Mouse (Mus musculus) ovary, adult 18-20 months (tissue): Measurements from ENCODE around the gene Ugt1a7c.

Experiments used
- DNase-seq: peaks from one replicate; pipeline ENCODE4 v3.0.0; 2022; ENCODE audit warnings: low spot score, mixed read lengths

Gene Ugt1a7c

DNA sequence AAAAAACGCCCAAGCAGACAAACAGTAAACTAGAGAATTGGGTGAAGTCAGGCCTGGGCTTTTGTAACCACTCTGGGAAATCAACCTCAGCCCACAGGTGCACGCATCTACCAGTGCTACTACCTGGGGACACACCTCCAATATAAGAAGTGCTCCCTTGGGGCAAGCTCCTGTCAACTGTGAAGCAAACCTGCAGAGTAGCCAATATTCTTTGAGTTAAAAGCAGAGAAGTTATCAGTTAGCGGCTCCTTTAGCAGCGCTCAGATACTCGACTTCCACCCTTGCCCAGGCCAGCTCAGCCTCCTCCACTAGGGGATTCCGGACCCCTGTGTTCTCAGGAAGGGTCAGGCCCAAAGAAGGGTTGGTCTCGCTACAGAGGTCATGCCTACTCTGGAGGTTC is 166.8 kb downstream of the Ugt1a7c start:
- DNase-seq, result no peak

GRCm38 (mm10) chr1:88262255-88262654 is 167.4 kb downstream of the Ugt1a7c start:
- peak; percentile 92 for DNase-seq

DNA sequence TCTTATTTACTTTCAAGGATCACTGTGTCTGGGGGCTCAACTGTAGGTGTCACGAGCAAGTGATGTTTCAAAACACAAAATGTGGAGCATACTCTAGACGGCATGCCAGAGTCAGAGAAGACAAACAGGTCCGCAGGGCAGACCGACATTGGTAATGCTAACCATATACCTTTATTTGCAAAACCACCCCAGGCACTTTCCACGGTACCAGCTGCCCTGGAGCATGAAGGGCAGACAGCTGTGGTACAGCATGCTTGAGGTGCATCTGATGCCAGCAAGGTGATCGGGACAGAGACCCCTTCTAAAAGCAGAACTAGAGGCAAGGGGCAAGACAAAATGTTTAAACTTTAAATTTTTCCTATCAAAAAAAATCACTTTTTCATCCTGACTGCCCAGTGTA is 168.1 kb downstream of the Ugt1a7c start:
- no peak for DNase-seq

GRCm38 (mm10) chr1:88263778-88264177 is 168.9 kb downstream of the Ugt1a7c start:
- no peak for DNase-seq

GRCm38 (mm10) chr1:88264237-88264868 is 169.5 kb downstream of the Ugt1a7c start:
- peak; percentile 75 for DNase-seq

DNA sequence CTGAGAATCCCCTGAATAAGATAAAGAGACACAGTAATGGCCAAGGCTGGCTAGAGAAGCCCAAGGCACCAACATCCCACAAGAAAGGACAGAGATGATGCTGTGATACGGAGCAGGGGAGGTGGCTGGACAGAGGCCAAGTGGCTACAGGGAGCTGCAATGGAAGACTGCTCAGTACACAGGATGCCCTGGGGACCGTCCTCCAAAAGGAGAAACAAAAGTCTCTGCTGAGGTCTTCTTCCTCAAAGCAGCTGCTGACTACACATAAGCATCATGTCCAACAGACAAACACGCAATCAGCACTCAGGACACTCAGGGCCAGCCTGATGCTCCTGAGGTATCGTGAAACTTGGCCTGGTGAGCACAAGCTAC is 170.0 kb downstream of the Ugt1a7c start:
- DNase-seq, result no peak

DNA sequence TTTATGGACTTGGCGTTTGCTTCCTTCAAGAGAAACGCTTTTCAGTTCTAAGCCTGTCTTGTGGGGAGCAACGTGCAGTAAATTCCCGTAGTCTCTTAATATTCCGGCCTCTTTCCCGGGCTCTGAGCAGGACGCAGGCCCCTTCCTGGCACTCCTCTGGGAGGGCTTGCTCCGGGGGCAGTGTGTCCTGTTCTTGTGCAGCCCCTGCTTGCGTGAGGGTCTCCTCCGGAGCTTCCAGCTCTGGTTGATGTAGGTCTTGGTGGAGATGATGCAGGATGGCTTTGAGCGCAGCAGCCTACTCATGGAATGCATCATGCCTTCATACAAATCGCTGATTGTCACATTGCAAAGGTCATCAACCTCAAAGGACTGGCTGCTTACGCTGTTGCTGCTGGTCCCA is 171.3 kb downstream of the Ugt1a7c start:
- no peak for DNase-seq

DNA sequence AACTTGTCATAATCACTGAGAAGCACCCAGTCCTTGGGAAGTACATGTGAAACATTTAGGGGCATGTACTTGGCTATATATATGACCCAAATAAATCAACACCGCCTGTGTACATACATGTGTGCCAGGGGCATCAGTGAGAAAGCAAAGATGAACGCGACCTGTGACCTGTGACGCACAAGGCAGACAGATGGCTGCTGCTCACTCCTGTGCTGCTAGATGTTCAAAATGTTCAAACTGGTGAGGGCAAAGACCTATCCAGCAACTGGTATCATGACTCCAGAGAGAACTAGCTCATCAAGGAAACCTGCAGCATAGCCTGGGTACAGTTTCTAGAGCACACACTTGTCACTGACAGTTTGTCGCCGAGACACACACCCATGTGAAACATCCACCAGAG is 172.6 kb downstream of the Ugt1a7c start:
- DNase-seq, result no peak

DNA sequence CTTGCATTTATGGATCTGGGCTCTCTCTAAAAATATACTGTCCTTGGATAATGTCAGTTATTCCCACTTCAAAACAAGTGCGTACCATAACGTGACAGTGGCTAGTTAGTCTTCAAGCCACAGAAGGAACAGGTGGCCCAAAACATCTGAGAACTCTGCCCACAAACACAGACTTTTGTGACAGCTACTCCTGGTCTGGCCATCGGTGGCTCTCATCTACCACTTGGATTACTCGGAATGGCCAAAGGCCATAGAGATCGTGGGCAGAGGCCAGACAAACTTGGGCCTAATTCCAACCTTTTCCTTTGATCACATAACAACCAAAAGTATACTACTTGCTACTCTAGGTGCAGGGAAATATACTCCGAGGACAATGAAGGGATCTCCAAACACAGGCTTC is 173.2 kb downstream of the Ugt1a7c start:
- no peak for DNase-seq
